Mouse (Mus musculus): ENCODE data around the gene A730061H03Rik. TPM values are rescaled to one million over a fixed set of nuclear protein-coding genes. Genes with fewer than 3 reads are reported as not detected.

A730061H03Rik gene
- total and polyA plus RNA-seq, 3 experiments, result 0.17 to 43.1 (median 0.87) TPM

DNA sequence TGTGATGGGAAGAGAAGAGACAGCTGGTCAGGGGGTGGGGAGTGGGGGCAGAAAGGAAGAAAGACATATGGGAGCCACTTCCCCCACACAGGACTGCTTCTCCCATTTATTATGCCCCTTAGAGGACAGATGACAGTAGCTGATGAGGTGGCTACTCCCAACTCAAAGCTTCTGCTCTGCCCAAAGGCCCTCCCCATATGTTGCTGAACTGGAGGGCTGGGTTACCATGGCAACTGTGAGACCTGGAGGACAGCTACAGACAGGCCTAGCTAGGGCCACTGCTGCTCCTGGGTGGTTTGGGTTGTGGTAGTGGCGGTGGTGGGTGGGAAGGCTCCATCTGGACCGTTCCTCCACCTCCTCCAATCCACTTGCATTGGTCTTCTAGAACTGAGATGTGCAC, 41.3 kb downstream of the A730061H03Rik start:
- no peak for TF ChIP-seq GATA1 (IDR thresholded peaks at IDR 0.05; ENCODE audit: borderline replicate concordance, low read length)
- no peak for TF ChIP-seq CTCF (IDR thresholded peaks at IDR 0.05; ENCODE audit: low read depth, low read length)
- TF ChIP-seq TAL1 (conservative IDR thresholded peaks at IDR 0.05; ENCODE audit: low read depth, low read length), result no peak
- TF ChIP-seq GATA2 (IDR thresholded peaks at IDR 0.05; ENCODE audit: borderline replicate concordance, low read depth, low read length), result no peak
- no peak for TF ChIP-seq POLR2AphosphoS5 (IDR thresholded peaks at IDR 0.05; ENCODE audit: insufficient replicate concordance, low read depth, low read length)
- no peak for ATAC-seq (ENCODE audit: extremely low read depth, insufficient number of reproducible peaks, low FRiP score, poor library complexity, severe bottlenecking)
- no peak for DNase-seq (ENCODE audit: low spot score)
- Histone ChIP-seq H3K9me3 (replicated peaks) (no peaks in the 10 kb centered on the region), H3K27me3 (ENCODE audit: insufficient read depth, low read length) (peaks cover 78% of the 10 kb centered on the region), H3K36me3 (replicated peaks) (no peaks in the 10 kb centered on the region), H3K4me1 (ENCODE audit: insufficient read depth, low read depth, low read length) (peaks cover 6% of the 10 kb centered on the region), H3K4me3 (ENCODE audit: low read depth, low read length) (no peak overlapping the region)

DNA sequence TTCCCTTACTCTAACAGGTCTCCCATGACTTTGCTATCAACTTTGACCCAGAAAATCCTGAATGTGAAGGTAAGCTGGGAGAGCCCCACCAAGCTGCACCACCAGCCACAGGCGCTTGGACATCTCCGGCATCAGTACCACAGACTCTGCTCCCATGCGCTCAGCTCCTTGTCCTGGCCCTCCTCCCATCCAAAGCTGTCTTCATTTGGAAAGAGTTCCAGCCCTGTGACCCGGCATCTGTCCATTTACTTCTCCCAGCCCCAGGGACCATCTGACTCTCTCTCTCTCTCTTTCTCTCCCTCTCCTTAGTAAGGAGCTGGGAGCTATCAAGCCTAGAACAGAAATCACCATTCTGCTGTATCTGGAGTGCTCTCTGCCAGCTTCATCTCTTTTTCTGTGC, 44.4 kb downstream of the A730061H03Rik start:
- H3K4me3 ChIP-seq (ENCODE audit: low read depth, low read length), result no peak overlapping the region
- DNase-seq (ENCODE audit: low spot score) (no peak), ATAC-seq (ENCODE audit: extremely low read depth, insufficient number of reproducible peaks, low FRiP score, poor library complexity, severe bottlenecking) (no peak)
- peaks cover 85% of the 10 kb centered on the region for H3K27me3 ChIP-seq (ENCODE audit: insufficient read depth, low read length)
- no peak for TF ChIP-seq TAL1 (conservative IDR thresholded peaks at IDR 0.05; ENCODE audit: low read depth, low read length)
- TF ChIP-seq GATA1 (IDR thresholded peaks at IDR 0.05; ENCODE audit: borderline replicate concordance, low read length), result no peak
- H3K36me3 ChIP-seq (replicated peaks), result no peaks in the 10 kb centered on the region
- peaks cover 12% of the 10 kb centered on the region for H3K4me1 ChIP-seq (ENCODE audit: insufficient read depth, low read depth, low read length)
- H3K9me3 ChIP-seq (replicated peaks), result no peaks in the 10 kb centered on the region

DNA sequence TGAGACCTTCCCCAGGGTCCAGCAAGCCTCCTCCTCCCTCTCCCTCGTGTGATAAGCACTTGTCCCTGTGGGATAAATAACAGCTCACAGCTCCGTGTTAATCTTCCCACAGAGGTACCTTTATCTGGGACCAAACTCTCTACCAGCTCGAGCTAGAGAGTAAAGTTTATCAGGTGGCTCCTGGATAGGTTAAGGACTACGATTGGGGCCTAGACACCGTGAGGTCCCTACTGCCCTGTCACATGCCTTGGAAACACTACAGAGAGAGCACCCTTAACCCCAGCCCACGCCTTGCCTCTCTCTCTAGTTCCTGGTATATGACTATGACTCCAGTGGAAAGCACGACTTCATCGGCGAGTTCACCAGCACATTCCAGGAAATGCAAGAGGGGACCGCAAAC, 46.3 kb downstream of the A730061H03Rik start:
- Histone ChIP-seq H3K4me1 (ENCODE audit: insufficient read depth, low read depth, low read length) (peaks cover 12% of the 10 kb centered on the region), H3K27me3 (ENCODE audit: insufficient read depth, low read length) (peaks cover 84% of the 10 kb centered on the region)
- no peak for TF ChIP-seq TAL1 (conservative IDR thresholded peaks at IDR 0.05; ENCODE audit: low read depth, low read length)

DNA sequence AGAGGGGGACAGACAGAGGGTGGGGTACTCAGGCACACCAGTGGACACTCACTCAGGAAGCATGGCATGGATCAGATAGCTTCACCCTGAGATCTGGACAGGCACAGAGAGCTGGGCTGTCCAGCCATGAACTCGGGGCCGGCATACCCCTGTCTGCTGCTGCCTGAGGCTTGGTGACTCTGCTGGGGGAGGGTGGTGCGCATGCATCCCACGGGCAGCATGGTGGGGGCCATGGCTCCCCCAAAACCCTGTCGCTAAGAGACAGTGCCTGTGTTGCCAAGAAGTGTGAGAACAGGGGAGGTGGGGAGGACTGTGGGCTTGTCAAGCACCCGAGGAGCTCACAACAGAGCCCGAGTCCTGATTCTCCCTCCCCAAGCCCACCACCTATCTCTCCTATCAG, 49.2 kb downstream of the A730061H03Rik start:
- DNase-seq (ENCODE audit: low spot score) (no peak), ATAC-seq (ENCODE audit: extremely low read depth, insufficient number of reproducible peaks, low FRiP score, poor library complexity, severe bottlenecking) (no peak)
- Histone ChIP-seq H3K4me1 (ENCODE audit: insufficient read depth, low read depth, low read length) (peaks cover 14% of the 10 kb centered on the region), H3K4me3 (ENCODE audit: low read depth, low read length) (no peak overlapping the region), H3K36me3 (replicated peaks) (no peaks in the 10 kb centered on the region), H3K27me3 (ENCODE audit: insufficient read depth, low read length) (peaks cover 85% of the 10 kb centered on the region), H3K9me3 (replicated peaks) (no peaks in the 10 kb centered on the region)
- TF ChIP-seq CTCF (IDR thresholded peaks at IDR 0.05; ENCODE audit: low read depth, low read length) (no peak), POLR2AphosphoS5 (IDR thresholded peaks at IDR 0.05; ENCODE audit: insufficient replicate concordance, low read depth, low read length) (no peak), GATA2 (IDR thresholded peaks at IDR 0.05; ENCODE audit: borderline replicate concordance, low read depth, low read length) (no peak), GATA1 (IDR thresholded peaks at IDR 0.05; ENCODE audit: borderline replicate concordance, low read length) (no peak), TAL1 (conservative IDR thresholded peaks at IDR 0.05; ENCODE audit: low read depth, low read length) (no peak)

More for the DNA sequence above, 46.3 kb downstream of the A730061H03Rik start:
- DNase-seq (ENCODE audit: low spot score) (no peak), ATAC-seq (ENCODE audit: extremely low read depth, insufficient number of reproducible peaks, low FRiP score, poor library complexity, severe bottlenecking) (no peak)
- no peaks in the 10 kb centered on the region for H3K9me3 ChIP-seq (replicated peaks)
- no peaks in the 10 kb centered on the region for H3K36me3 ChIP-seq (replicated peaks)
- no peak overlapping the region for H3K4me3 ChIP-seq (ENCODE audit: low read depth, low read length)

DNA sequence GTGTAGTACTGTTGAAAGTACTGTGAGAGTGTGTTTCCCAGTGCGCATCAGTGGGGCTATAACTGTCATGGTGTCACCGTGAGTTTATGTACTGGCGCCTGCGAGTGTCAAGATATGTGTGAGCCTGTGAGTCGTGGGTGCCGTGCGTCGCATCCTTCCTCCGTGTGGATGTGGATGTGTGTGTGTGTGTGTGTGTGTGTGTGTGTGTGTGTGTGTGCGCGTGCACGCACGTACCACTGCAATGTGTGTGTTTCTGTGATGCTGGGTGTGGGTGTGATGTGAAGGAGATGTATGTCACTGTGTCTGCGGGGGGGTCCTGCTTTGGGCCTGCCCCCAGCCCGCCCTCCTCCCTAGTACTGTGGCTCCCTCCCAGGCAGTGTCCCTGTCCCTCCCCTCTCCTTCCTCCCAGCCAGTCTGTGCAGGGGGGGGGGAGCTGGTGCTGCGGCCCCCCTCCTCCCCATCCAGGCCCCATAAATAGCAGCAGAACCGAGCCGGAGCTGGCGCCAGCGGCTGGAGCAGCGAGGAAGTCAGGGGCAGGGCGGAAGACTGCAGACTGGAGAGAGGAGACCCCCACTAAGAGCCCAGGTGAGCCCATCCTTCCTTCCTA, 50.0 kb downstream of the A730061H03Rik start, which contains the start of gene Cpne6:
TSS of gene Cpne6 (plus strand) at position 321 of the 607 bp plus-strand sequence.
- no peak within 1 kb of the TSS for H3K4me3 ChIP-seq (ENCODE audit: low read depth, low read length)
- no peak for TF ChIP-seq GATA1 (IDR thresholded peaks at IDR 0.05; ENCODE audit: borderline replicate concordance, low read length)
- TF ChIP-seq TAL1 (conservative IDR thresholded peaks at IDR 0.05; ENCODE audit: low read depth, low read length), result no peak
- TF ChIP-seq POLR2AphosphoS5 (IDR thresholded peaks at IDR 0.05; ENCODE audit: insufficient replicate concordance, low read depth, low read length), result no peak
- TF ChIP-seq GATA2 (IDR thresholded peaks at IDR 0.05; ENCODE audit: borderline replicate concordance, low read depth, low read length), result no peak
- no peak for TF ChIP-seq CTCF (IDR thresholded peaks at IDR 0.05; ENCODE audit: low read depth, low read length)
- no peaks in the 10 kb centered on the region for H3K9me3 ChIP-seq (replicated peaks)
- H3K27me3 ChIP-seq (ENCODE audit: insufficient read depth, low read length), result peaks cover 82% of the 10 kb centered on the region
- no peak for ATAC-seq (ENCODE audit: extremely low read depth, insufficient number of reproducible peaks, low FRiP score, poor library complexity, severe bottlenecking)
- no peak for DNase-seq (ENCODE audit: low spot score)
- no peaks in the 10 kb centered on the region for H3K36me3 ChIP-seq (replicated peaks)
- H3K4me1 ChIP-seq (ENCODE audit: insufficient read depth, low read depth, low read length), result peaks cover 14% of the 10 kb centered on the region

Other genes with a start within 250 kb of the A730061H03Rik start
Only the 20 nearest of the 30 such genes appear.
- gene Dhrs4, start 81.6 kb downstream of the A730061H03Rik start, total RNA-seq (2014; fragmentation: Nextera tagmentation), result 15.5 and 21.1 TPM in 2 replicates
- gene Dhrs4, start 81.6 kb downstream of the A730061H03Rik start, total RNA-seq (2017), result 47.7 TPM in 2 replicates
- 37.4 and 42.8 TPM in 2 replicates for gene Dhrs4, start 81.6 kb downstream of the A730061H03Rik start, polyA plus RNA-seq (2012)
- gene Carmil3, start 69.8 kb downstream of the A730061H03Rik start, total RNA-seq (2014; fragmentation: Nextera tagmentation), result 2.2 TPM in 2 replicates
- gene Carmil3, start 69.8 kb downstream of the A730061H03Rik start, total RNA-seq (2017), result 2.1 and 2.3 TPM in 2 replicates
- gene Carmil3, start 69.8 kb downstream of the A730061H03Rik start, polyA plus RNA-seq (2012), result 0.92 and 1.2 TPM in 2 replicates
- not detected in 2 replicates for gene Cpne6, start 50.0 kb downstream of the A730061H03Rik start, total RNA-seq (2014; fragmentation: Nextera tagmentation)
- 0.06 and 0.11 TPM in 2 replicates for gene Cpne6, start 50.0 kb downstream of the A730061H03Rik start, total RNA-seq (2017)
- gene Cpne6, start 50.0 kb downstream of the A730061H03Rik start, polyA plus RNA-seq (2012), result 0.03 and 0.06 TPM in 2 replicates
- not detected in 2 replicates for gene Nrl, start 35.4 kb downstream of the A730061H03Rik start, total RNA-seq (2014; fragmentation: Nextera tagmentation)
- 0.06 and 0.27 TPM in 2 replicates for gene Nrl, start 35.4 kb downstream of the A730061H03Rik start, total RNA-seq (2017)
- gene Nrl, start 35.4 kb downstream of the A730061H03Rik start, polyA plus RNA-seq (2012), result not detected in 2 replicates
- gene Pck2, start 20.1 kb downstream of the A730061H03Rik start, total RNA-seq (2014; fragmentation: Nextera tagmentation), result 9.5 and 33.6 TPM in 2 replicates
- 9.9 and 10.7 TPM in 2 replicates for gene Pck2, start 20.1 kb downstream of the A730061H03Rik start, total RNA-seq (2017)
- 23.9 and 34.9 TPM in 2 replicates for gene Pck2, start 20.1 kb downstream of the A730061H03Rik start, polyA plus RNA-seq (2012)
- 39.2 and 42.7 TPM in 2 replicates for gene Dcaf11, start 400 bp downstream of the A730061H03Rik start, total RNA-seq (2014; fragmentation: Nextera tagmentation)
- 50.9 and 51.2 TPM in 2 replicates for gene Dcaf11, start 400 bp downstream of the A730061H03Rik start, total RNA-seq (2017)
- 33.9 and 40.0 TPM in 2 replicates for gene Dcaf11, start 400 bp downstream of the A730061H03Rik start, polyA plus RNA-seq (2012)
- not detected in 2 replicates for gene Fitm1, start 15.2 kb upstream of the A730061H03Rik start, total RNA-seq (2014; fragmentation: Nextera tagmentation)
- not detected in 2 replicates for gene Fitm1, start 15.2 kb upstream of the A730061H03Rik start, total RNA-seq (2017)
- not detected in 2 replicates for gene Fitm1, start 15.2 kb upstream of the A730061H03Rik start, polyA plus RNA-seq (2012)
- 598 and 793 TPM in 2 replicates for gene Psme1, start 17.7 kb upstream of the A730061H03Rik start, total RNA-seq (2014; fragmentation: Nextera tagmentation)
- 212 and 228 TPM in 2 replicates for gene Psme1, start 17.7 kb upstream of the A730061H03Rik start, total RNA-seq (2017)
- 141 and 155 TPM in 2 replicates for gene Psme1, start 17.7 kb upstream of the A730061H03Rik start, polyA plus RNA-seq (2012)
- gene Emc9, start 24.9 kb upstream of the A730061H03Rik start, total RNA-seq (2014; fragmentation: Nextera tagmentation), result 16.7 and 20.0 TPM in 2 replicates
- gene Emc9, start 24.9 kb upstream of the A730061H03Rik start, total RNA-seq (2017), result 17.9 and 23.6 TPM in 2 replicates
- gene Emc9, start 24.9 kb upstream of the A730061H03Rik start, polyA plus RNA-seq (2012), result 19.5 and 20.2 TPM in 2 replicates
- 59.4 and 109 TPM in 2 replicates for gene Psme2, start 30.7 kb upstream of the A730061H03Rik start, total RNA-seq (2014; fragmentation: Nextera tagmentation)
- 163 and 165 TPM in 2 replicates for gene Psme2, start 30.7 kb upstream of the A730061H03Rik start, total RNA-seq (2017)
- 33.4 and 50.8 TPM in 2 replicates for gene Psme2, start 30.7 kb upstream of the A730061H03Rik start, polyA plus RNA-seq (2012)
- 23.7 and 43.9 TPM in 2 replicates for gene Rnf31, start 31.3 kb upstream of the A730061H03Rik start, total RNA-seq (2014; fragmentation: Nextera tagmentation)
- gene Rnf31, start 31.3 kb upstream of the A730061H03Rik start, total RNA-seq (2017), result 11.8 and 12.6 TPM in 2 replicates
- gene Rnf31, start 31.3 kb upstream of the A730061H03Rik start, polyA plus RNA-seq (2012), result 34.2 and 35.1 TPM in 2 replicates
- gene Irf9, start 43.2 kb upstream of the A730061H03Rik start, total RNA-seq (2014; fragmentation: Nextera tagmentation), result 25.3 and 31.2 TPM in 2 replicates
- 37.8 and 39.6 TPM in 2 replicates for gene Irf9, start 43.2 kb upstream of the A730061H03Rik start, total RNA-seq (2017)
- 40.3 and 64.3 TPM in 2 replicates for gene Irf9, start 43.2 kb upstream of the A730061H03Rik start, polyA plus RNA-seq (2012)
- 123 and 137 TPM in 2 replicates for gene Rec8, start 57.6 kb upstream of the A730061H03Rik start, total RNA-seq (2014; fragmentation: Nextera tagmentation)
- gene Rec8, start 57.6 kb upstream of the A730061H03Rik start, total RNA-seq (2017), result 89.9 and 103 TPM in 2 replicates
- gene Rec8, start 57.6 kb upstream of the A730061H03Rik start, polyA plus RNA-seq (2012), result 80.7 and 144 TPM in 2 replicates
- gene Ipo4, start 75.6 kb upstream of the A730061H03Rik start, total RNA-seq (2014; fragmentation: Nextera tagmentation), result 24.1 and 49.6 TPM in 2 replicates
- 18.1 and 24.9 TPM in 2 replicates for gene Ipo4, start 75.6 kb upstream of the A730061H03Rik start, total RNA-seq (2017)
- gene Ipo4, start 75.6 kb upstream of the A730061H03Rik start, polyA plus RNA-seq (2012), result 32.7 and 75.8 TPM in 2 replicates
- gene Gm49378, start 77.5 kb upstream of the A730061H03Rik start, total RNA-seq (2014; fragmentation: Nextera tagmentation), result 7.2 and 10.9 TPM in 2 replicates
- gene Gm49378, start 77.5 kb upstream of the A730061H03Rik start, total RNA-seq (2017), result 2.9 and 4.6 TPM in 2 replicates
- gene Gm49378, start 77.5 kb upstream of the A730061H03Rik start, polyA plus RNA-seq (2012), result 2.4 TPM in 1 of 2 replicates, not detected in the other
- 35.1 and 40.6 TPM in 2 replicates for gene Tm9sf1, start 83.4 kb upstream of the A730061H03Rik start, total RNA-seq (2014; fragmentation: Nextera tagmentation)
- gene Tm9sf1, start 83.4 kb upstream of the A730061H03Rik start, total RNA-seq (2017), result 54.0 and 57.7 TPM in 2 replicates
- 14.6 and 14.8 TPM in 2 replicates for gene Tm9sf1, start 83.4 kb upstream of the A730061H03Rik start, polyA plus RNA-seq (2012)
- 4.0 and 4.2 TPM in 2 replicates for gene Tssk4, start 89.8 kb upstream of the A730061H03Rik start, total RNA-seq (2014; fragmentation: Nextera tagmentation)
- gene Tssk4, start 89.8 kb upstream of the A730061H03Rik start, total RNA-seq (2017), result 1.9 and 2.3 TPM in 2 replicates
- gene Tssk4, start 89.8 kb upstream of the A730061H03Rik start, polyA plus RNA-seq (2012), result 0.17 and 0.26 TPM in 2 replicates
- 18.4 and 28.0 TPM in 2 replicates for gene Mdp1, start 100.1 kb upstream of the A730061H03Rik start, total RNA-seq (2014; fragmentation: Nextera tagmentation)
- gene Mdp1, start 100.1 kb upstream of the A730061H03Rik start, total RNA-seq (2017), result 45.8 and 46.5 TPM in 2 replicates
- gene Mdp1, start 100.1 kb upstream of the A730061H03Rik start, polyA plus RNA-seq (2012), result 9.4 and 12.2 TPM in 2 replicates
- 27.7 and 30.8 TPM in 2 replicates for gene Gmpr2, start 111.5 kb upstream of the A730061H03Rik start, total RNA-seq (2014; fragmentation: Nextera tagmentation)
- gene Gmpr2, start 111.5 kb upstream of the A730061H03Rik start, total RNA-seq (2017), result 40.5 and 42.7 TPM in 2 replicates
- gene Gmpr2, start 111.5 kb upstream of the A730061H03Rik start, polyA plus RNA-seq (2012), result 20.0 and 24.7 TPM in 2 replicates
- 234 and 266 TPM in 2 replicates for gene Nedd8, start 111.7 kb upstream of the A730061H03Rik start, total RNA-seq (2014; fragmentation: Nextera tagmentation)
- gene Nedd8, start 111.7 kb upstream of the A730061H03Rik start, total RNA-seq (2017), result 488 and 566 TPM in 2 replicates
- 112 and 128 TPM in 2 replicates for gene Nedd8, start 111.7 kb upstream of the A730061H03Rik start, polyA plus RNA-seq (2012)

All from G1E (cell line).